Mouse (Mus musculus) spleen, adult 2 months (tissue): Measurements from ENCODE around the gene Smyd3.

ENCODE experiments used
- CTCF ChIP-seq: fragments of 200-500 bp; IDR thresholded peaks from 2 replicates; pipeline ENCODE4 v1.5.1; 2011; ENCODE audit warnings: mild to moderate bottlenecking, inconsistent platforms; ENCODE audit not compliant: insufficient read depth, insufficient read length, insufficient replicate concordance; ENCODE audit errors: extremely low read depth
- POLR2A ChIP-seq: fragments of 200-500 bp; IDR thresholded peaks from 2 replicates; pipeline ENCODE4 v1.6.1; 2011; ENCODE audit warnings: low read depth, low read length, inconsistent platforms

DNA sequence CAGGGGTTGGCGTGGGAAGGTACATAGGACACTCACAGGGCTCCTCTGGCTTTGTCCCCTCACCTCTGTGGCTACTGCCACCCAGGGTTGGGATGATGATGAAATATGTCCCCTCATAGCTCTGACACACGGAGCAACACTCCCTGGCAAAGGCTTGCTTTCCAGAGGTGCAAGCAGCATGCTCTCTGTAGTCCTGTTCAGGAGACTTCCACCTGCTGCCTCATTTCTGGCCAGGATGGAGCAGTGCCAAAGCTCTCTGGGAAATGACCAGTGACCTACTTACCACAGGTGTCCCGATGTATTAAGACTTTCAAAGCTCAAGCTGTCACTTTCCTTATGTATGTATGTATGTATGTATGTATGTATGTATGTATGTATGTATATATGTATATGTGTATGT is 525.3 kb downstream of the Smyd3 start:
- TF ChIP-seq CTCF (no peak), POLR2A (no peak)
